Mouse (Mus musculus) activated CD4-positive, CD25-positive, alpha-beta regulatory T cell, adult 4 months (primary cell): ENCODE results near the gene Zfp235. TPM values are rescaled to one million over a fixed set of nuclear protein-coding genes. Genes with fewer than 3 reads are reported as not detected.
A peak's percentile ranks its signal among the peaks of the same experiment; 100 is the strongest.

Experiments
- ATAC-seq: one replicate; pipeline ENCODE4 v1.8.0; 2017
- polyA plus RNA-seq, 2 experiments: library from polyadenylated mRNA; unstranded; fragments of 100-300 nt; shearing (Covaris generic); gene quantifications; one replicate each; pipeline ENCODE4 v1.2.1; 2017

Gene Zfp235
- 10 to 100 TPM; 10.9 to 15.5 TPM for polyA plus RNA-seq

DNA sequence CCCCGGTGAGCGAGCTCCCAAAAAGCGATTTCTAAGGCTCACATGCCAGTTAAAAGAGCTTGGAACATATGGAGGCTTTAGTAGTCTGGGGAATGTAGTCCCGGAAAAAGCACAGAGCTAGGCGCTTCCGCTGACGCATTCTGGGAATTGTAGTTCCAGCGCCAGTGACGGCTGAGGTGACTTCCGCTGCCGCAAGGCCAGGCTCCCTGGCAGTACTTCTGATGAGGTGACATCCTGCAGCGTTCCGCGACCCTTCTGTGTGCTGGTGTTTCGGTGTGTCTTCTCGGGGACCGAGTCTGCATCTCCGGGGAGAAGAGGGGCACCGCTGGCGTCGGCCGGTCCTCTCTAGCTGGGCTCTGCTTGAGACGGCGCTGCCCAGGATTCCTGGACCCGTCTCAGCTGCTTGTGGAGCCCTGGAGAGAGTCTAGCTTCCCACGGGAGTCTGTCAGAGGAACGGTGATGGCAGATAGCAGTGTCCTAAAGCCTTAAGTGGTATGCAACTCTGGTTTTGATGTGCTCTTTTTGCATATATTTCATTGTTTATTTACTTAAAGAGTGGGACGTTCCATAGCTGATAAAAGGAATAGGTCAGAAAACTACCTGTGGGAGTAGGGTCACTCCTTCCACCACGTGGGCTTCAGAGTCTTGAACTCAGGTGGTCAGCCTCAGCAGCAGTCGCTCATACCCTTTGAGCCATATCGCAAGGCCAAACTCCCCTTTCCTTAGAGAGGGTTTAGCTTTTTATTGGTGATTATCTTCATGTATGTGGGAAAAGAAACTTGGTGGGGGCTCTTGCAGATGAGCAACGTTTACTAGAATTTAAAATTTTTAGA, at the start of gene Zfp235:
TSS of gene Zfp235 (plus strand) at position 174 of the 833 bp plus-strand sequence.
- peak; percentile 100 for ATAC-seq

DNA sequence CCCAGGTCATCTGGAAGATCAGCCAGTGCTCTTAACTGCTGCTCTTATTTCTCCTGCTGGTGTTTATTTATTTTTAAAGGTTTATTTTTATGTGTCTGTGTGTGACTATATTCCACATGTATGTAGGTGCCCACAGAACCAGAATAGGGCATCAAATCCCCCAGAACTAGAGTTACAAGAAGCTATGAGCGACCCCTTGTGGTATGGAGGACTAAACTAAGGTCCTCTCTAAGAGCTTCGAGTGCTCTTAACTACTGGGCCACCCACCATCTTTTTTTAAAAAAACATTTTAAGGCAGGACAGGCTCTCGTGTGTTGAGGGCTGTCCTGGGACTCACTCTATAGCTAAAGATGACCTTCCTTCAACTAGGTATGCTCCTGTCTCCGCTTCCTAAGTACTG, 47.1 kb upstream of the Zfp235 start:
- ATAC-seq: no peak

DNA sequence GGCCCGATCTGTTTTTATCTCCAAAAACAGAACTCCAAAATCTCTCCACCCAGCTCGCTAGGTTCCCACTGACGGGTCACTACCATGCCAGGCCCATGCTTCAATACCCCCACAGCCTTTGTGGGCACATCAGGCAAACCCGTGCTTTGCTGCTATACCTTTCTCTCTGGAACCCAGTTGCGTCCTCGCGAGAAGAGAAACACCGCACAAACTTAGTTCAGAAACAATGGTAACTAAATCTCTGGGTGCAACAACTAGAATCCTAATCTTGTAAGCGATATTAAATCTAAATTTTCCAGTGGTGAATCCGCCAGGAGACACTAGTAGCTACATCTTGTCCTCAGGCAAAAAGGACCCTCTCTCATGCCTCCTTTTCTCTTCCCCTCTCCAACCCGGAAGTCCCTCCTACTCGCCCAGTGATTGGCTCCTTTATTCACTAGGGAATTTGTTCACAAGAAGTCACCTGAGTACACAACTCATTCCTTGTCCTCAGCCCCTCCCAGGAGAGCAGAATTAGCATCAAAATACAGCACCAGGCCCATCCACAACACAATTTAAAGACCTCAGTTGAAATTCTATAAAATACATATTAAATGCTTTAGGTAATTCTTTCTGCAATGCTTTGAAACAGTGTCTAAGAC, 46.4 kb upstream of the Zfp235 start:
- ATAC-seq: no peak

DNA sequence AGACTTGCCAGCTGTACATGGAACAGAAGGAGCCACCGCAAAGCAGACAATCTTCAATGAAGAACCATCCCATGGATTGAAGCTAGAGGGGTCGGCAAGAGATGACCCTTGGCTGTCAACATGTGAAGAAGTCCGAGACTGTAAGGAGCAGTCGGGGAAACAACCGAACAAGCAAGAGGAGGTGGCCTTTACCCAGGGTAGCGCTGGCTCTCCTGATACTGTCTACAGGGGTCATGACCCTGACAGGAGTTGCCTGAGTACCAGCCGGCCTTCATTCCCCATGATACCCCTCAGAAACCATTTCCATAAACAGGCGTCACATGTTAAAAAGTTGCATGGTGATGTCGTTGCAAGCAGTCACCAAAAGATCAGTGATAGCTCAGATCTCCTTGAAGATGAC, 29.6 kb upstream of the Zfp235 start:
- no peak for ATAC-seq

DNA sequence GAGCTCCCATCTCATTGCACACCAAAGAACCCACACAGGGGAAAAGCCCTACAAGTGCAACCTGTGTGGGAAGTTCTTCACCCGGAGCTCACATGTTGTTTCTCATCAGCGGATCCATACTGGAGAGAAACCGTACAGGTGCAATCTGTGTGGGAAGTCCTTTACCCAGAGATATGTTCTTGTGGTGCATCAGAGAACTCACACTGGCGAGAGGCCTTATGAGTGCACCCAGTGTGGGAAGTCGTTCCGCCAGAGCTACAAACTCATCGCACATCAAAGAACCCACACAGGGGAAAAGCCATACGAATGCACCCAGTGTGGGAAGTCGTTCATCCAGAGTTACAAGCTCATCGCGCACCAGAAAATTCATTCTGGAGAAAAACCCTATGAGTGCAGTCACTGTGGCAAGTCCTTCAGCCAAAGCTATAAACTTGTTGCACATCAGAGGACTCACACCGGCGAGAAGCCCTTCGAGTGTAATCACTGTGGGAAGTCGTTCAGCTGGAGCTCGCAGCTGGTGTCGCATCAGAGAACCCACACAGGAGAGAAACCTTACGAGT, 28.7 kb upstream of the Zfp235 start:
- ATAC-seq: no peak

DNA sequence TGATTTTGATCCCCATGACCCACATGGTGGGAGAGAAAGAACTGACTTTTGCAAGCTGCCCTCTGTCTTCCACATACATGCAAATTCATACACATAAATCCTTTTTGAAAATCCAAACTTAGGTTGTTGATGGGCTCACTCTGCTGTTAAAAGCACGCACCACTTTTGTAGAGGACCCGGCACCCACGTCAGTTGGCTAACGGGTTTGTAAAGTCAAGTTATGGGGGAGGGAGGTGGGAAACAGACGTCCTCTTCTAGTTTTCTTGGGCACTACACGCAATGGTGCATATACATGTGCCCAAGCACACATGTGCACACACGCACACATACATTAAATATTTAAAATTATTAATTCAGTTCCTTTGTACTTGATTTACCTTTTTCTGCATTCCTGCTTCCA, 23.1 kb upstream of the Zfp235 start:
- no peak for ATAC-seq

DNA sequence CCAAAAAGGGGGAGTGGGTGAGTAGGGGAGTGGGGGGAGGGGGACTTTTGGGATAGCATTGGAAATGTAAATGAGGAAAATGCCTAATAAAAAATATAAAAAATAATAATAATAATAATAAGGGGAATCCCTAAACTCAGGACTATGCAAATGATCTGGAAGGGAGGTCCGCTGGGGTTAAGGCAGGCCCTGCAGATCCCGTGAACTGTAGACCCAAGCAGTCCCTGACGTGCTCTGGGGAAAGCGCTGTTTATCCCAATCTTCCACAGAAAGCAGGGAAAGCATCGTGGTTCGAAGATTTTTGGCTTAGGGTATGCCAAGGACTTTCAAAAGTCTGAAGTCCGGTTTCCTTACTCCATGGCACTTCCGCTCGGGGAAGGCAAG, 22.2 kb upstream of the Zfp235 start:
- ATAC-seq: no peak

DNA sequence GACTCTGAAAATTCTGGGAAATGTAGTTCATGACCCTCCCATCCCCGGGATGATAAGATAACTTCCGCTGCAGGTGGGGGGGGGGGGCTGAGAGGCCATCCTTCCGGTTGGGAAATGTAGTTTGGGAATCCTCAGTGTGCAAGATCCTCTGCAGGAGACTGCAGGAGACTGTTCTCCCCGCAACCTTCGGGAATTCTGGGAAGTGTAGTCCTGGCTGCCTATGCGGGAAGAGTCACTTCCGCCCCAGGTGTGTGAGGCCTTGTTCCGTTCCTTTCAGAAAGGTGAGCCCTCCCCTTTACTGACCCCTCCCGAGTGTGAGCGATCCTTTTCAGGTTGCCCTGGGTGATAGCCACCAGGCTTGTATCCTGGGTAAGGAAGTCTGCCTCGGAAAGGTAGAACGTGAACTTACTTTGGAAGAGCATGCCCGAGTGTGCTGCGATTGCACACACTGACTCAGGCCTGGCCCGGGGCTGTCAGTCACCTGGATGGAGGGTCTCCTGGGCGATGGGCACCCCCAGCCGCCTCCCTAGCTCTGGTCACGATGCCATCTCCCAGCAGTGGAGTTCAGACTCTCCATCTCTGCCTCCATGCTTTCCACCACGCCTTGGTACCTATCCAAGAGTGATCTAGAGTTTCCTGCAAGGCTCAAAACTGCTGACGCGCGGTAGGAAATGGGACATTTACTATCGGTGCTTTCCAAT, 21.7 kb upstream of the Zfp235 start, which contains the start of gene Zfp112:
TSS of gene Zfp112 (plus strand) at position 159 of the 701 bp plus-strand sequence.
- ATAC-seq: no peak

DNA sequence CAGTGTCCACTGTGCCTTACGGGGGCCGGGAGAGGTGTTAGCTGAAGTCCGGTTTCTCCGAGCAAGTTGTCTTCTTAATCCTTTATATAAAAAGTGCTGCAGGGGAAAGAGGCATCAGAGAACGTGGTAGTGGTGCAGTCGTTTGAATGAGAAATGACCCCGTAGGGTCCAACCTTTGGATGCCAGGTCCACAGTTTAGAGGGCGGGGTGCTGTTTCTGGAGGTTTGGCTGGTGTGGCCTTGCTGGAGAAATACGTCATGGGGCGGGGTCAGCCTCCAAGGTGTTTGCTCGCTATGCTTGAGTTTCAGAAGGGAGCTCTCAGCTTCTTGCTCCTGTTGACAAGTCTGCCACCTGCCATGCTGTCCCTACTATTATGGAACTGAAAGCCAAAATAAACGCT, 21.0 kb upstream of the Zfp235 start:
- ATAC-seq: no peak

DNA sequence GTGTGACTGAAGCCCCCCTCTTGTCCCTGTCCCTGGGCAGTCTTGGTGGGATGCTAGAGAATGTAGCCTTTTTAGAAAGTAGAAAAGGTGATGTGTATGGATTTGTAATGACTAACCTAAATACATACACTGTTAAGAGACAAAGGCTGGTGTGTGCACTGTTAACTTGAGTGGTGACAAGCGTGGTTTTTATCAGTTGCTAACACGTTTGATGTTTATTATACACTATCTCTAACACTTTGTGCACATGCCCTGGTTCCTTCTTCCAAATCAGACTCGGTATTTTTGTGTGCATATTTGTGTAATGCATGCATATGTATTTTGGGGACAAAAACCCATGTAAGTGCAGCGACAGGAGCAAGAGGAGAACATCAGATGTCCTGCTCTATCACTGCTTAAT, 17.3 kb upstream of the Zfp235 start:
- no peak for ATAC-seq

DNA sequence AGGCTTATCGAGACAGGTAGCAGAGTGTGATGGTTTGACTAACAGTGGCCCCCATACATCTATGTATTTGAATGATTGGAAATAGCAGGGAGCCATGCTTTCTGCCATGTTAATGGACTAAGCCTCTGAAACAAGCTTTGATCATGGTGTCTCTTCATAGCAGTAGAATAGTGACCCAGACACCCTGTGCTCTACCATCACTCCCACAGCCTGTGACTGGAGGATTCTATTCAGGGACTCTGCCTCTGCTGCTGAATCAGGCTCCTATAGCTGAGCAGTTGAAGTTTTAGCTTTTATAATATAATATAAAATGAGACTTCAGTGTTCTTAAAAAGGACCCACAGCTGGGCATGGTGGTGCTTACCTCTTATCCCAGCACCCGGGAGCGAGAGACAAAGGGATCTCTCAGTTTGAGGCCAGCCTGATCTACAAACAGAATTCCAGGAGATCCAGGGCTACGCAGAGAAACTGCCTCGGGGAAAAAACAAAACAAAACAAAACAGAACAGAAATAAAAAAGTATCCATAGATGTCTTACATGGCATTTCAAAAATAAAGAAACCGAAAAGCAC, 459 bp upstream of the Zfp235 start:
- ATAC-seq: no peak

DNA sequence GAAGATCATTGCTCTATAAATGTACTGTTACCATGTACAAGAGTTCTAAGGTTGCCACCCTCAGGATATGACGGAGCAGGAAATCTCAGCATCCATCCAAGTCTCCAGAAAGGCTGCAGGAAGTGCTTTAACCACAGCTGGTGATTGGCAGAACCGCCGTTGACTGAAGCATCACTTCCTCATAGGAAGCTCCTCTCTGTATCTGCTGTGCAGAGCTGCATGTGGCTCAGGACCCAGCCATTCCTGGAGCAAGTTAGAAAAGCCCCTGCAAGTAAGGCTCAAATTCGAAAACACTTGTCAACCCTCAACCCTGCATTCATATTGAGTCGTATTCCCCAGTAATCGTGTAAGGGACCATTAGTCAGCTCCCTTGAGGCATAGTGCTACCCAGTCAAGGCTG, 8.6 kb downstream of the Zfp235 start:
- ATAC-seq: no peak

DNA sequence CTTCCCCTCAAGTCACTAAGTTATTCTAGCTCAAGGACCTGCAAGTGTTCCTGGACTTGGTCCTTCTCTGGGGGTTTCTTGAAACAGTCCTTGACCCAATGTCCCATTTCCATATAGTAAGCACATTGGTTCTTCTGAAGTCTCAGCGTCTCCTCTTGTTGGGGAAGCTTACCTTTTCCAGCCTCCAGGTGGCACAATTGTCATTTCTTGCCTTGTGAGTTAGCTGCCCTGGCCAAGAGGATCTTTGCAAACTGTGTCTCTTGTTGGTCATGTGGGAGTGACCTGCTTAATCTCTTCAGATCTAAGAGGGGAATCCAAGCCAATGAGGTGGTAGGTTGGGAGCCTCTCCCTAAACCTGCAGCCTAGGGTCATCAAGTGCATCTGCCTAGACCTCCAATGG, 19.3 kb downstream of the Zfp235 start:
- no peak for ATAC-seq

DNA sequence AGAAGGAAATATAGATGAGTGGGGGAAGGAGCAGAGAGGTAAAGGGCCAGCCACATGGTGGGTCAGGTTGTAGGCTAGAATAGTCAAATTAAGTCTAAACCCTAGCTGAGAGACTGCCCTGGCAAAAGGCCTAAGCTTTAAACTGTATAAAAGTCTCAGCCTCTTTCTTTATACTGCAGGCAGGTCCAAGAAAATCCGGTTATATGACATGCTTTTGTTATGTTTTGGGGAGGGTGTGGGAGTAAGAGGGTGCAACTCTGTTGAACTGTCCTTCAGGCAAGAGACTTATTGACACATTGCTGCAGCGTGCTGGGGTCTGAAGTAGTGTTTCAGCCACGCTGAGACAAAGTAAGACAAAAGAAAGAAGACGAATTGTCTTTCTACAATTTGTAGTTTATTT, 38.2 kb downstream of the Zfp235 start:
- no peak for ATAC-seq

DNA sequence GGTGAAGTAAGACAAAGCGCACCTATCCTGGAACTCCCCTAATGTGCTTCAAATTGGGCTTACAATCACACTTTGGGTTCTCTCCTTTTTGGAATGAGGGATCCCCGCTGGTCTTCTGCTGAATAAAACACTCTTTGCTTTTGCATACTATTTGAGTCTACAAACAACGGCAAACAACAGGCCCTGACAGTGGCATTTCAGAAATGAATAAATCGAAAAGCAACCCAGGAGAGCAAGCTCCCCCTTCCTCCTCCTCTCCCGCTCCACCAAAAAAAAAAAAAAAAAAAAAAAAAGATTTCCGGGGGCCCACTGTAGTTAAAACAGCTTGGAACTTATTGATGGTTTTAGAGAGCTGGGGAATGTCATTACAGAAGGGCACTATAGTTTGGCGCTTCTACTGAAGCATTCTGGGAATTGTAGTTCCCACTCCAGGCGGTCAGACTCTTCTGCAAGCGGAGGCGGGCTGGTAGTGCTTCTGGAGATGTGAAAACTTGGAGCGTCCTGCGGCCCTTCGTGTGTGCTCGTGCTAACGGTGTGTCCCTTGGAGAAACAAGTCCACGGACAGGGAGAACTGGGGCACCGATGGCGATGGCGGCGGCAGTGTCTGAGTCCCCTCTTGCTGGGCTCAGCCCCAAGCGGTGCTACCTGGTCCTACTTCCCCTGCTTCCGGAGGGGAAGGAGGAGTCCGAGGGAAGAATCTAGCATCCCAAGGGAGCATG, 40.8 kb downstream of the Zfp235 start, which contains the start of gene Zfp114:
TSS of gene Zfp114 (plus strand) at position 443 of the 719 bp plus-strand sequence.
- no peak for ATAC-seq

DNA sequence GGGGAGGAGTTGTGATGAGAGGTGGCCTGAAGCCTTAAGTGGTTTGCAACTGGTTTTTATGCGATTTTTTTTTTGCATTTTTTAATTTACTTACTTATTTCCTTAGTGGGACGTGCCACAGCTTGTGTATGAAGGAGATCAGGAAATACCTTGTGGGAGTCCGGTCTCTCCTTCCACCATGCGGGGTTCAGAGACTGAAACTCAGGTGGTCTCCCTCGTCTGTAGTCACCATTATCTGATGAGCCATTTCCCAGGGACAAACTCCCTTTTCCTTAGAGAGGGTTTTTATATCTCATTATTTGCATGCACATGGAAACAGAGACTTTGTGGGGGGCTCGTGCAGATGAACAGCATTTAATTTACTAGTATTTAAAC, 41.4 kb downstream of the Zfp235 start:
- ATAC-seq: no peak

DNA sequence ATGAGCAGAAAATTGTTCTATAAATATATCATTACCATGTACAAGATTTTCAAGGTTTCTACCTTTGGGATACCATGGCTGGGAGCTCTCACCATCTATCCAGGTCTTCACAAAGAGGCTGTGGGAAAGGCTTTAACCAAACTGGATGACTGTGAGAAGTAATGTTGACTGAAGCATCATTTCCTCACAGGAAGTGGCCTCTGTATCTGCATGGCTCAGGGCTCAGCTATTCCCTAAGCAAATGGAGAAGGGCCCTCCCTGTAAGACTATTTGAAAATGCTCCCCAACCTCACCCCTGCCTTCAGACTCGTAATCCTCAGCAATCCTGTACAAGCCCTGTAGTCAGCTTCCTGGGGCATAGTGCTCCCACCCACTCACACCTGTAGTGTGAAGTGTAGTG, 53.6 kb downstream of the Zfp235 start:
- no peak for ATAC-seq

DNA sequence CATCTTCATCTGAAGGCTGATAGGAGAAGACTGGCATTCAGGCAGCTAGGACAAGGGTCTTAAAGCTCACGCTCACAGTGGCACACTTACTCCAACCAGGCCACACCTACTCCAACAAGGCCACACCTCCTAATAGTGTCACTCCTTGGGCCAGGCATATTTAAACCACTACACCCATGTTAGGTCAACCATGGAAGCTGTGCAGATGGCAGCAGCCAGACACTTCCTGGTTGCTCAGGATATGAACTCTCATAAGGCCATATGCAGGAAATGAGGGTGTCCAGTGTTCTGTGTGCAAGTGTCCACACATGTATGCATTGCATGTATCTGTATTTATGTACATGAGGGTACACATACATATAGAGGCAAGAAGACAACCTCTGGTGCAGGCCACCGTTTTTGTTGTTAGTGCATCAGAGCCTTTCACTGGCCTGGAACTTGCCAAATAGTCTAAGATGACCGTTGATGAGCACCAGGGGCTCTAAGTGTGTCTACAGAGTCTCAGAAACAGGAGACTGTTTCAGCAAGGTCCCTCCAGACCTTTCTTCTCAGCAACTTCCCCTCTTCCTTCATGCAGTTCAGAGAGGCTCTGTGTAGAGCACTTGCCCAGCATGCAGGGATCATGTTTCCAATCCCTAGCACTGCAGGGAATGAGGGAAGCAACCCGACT, 55.1 kb downstream of the Zfp235 start:
- ATAC-seq: no peak

DNA sequence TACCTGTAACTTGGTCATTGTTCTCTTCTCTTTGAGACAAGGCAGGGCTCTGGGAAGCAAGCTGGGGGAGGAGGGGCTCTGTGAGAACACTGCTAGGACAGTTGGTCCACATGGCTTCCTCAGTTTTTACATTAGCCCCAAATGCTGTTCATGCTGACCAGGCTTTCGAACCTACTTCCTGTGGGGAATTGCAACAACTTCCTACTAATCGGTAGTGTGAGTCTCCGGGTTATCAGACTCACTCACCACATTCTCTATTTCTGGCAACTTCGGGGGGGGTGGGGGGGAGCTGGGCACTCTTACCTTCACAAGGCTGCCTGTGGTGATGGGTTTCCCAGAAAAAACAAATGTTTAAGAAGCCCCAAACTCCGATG, 55.6 kb downstream of the Zfp235 start:
- no peak for ATAC-seq

DNA sequence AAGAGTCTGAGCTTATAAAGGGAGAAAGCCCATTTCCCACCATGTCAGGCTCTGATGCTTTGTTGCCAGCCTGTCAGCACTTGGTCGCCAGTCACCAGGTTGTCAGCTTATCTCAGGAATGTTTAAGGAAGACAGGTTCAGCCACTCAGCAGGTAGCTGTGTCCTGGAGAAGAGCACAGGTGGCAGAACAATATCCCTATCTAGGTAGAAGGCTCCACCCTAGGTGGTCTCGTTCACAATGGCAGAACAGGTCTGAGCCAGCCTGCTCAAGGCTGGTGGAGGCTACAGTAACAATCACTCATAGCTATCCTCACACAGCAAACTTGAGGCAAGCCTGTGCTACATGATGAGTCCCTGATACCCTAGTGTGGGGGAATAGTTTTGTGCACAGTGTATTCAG, 57.4 kb downstream of the Zfp235 start:
- ATAC-seq: no peak
